Mouse (Mus musculus) heart, postnatal 0 days (tissue): ENCODE results near the gene Cdkn2aip.

Experiments used
- CTCF ChIP-seq: IDR thresholded peaks from 2 replicates; pipeline ENCODE4 v1.5.1; 2016; ENCODE audit warnings: antibody characterized with exemption, control low read depth, low read depth
- EP300 ChIP-seq: IDR thresholded peaks from 2 replicates; pipeline ENCODE4 v1.6.1; 2016; ENCODE audit warnings: antibody characterized with exemption, low read depth

- TF ChIP-seq CTCF (no peak), EP300 (no peak)
These were observed 37.5 kb downstream of the Cdkn2aip start for GRCm38 (mm10) chr8:47676224-47676623.
